Mouse (Mus musculus): ENCODE data around the gene Casq2. TPM values are rescaled to one million over a fixed set of nuclear protein-coding genes. Genes with fewer than 3 reads are reported as not detected.

The Casq2 gene
- polyA plus RNA-seq, 1 experiment from 2014 or later = 33.8 TPM

Other genes starting within 250 kb of the Casq2 start
- 0.11 and 0.25 TPM in 2 replicates for gene Mab21l3, start 237.5 kb upstream of the Casq2 start, polyA plus RNA-seq (2014; fragmentation: Nextera tagmentation; extraction: Ambion mirVana)
- 6.1 and 7.3 TPM in 2 replicates for gene Slc22a15, start 162.0 kb upstream of the Casq2 start, polyA plus RNA-seq (2014; fragmentation: Nextera tagmentation; extraction: Ambion mirVana)
- gene Nhlh2, start 76.3 kb upstream of the Casq2 start, polyA plus RNA-seq (2014; fragmentation: Nextera tagmentation; extraction: Ambion mirVana) = 0.06 and 0.25 TPM in 2 replicates
- 29.4 and 31.6 TPM in 2 replicates for gene Vangl1, start 118.3 kb downstream of the Casq2 start, polyA plus RNA-seq (2014; fragmentation: Nextera tagmentation; extraction: Ambion mirVana)